Mouse (Mus musculus): ENCODE results near the gene Fxyd7.

The Fxyd7 gene

DNA sequence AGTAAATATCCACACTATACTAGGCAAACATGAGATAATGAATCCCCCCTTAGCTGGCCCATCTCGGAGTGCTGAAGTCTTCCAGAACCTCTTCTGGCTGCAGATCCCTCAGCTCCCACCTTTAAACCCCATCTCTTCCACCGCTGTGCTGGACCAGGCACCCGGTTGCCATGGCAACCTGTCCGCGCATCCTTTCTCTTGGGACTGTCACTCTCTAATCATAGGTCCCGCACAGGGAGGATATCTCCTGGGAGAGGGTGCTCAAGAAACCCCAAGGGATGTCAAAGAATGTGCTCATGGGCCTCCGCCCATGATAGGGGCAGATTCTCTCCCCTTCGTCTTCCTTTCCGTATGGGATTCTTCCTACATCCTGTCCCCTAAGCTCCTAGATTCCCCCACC is 346 bp downstream of the Fxyd7 start:
- DNase-seq (ENCODE audit: low spot score) = no peak

DNA sequence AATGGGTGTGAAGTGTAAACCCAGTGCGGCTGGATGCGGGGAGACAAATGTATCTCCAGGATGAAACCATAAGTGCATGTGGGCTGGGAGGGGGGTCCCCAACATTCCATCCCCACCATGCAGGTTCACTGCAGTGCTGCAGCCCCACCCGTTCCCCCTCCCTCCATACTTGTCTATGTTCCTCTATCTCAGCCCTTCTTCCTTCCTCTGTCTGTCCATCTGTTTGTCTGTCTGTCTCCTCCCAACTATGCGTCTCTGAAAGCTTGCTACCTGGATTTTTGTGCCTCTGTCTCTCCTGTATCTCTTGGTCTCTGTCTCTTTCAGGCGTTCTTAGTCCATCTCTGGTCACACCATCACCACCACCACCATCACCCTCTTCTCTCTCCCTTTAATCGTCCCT is 780 bp downstream of the Fxyd7 start:
- DNase-seq (ENCODE audit: low spot score) = no peak

DNA sequence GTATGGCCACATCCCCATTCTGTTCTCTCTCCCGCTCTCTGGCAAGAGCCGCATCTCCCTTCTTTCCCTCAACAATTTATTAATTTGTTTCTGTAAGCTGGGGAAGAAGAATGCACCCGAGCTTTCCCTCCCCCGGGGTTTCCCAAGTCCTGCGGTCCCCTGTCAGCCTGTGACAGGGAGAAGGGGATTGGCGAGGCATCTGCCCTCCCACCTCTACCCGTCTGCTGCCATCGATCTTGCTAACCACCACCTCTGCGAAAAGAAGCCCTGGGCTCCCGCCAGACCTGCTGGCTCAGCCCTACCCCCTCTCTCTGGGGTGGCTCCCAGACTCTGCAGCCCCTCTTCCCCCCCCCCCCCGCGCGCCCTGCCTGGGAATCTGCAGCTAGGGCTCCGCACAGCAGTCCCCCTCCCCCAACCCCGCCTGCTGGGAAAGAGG is 1.4 kb downstream of the Fxyd7 start:
- DNase-seq (ENCODE audit: low spot score) = no peak

DNA sequence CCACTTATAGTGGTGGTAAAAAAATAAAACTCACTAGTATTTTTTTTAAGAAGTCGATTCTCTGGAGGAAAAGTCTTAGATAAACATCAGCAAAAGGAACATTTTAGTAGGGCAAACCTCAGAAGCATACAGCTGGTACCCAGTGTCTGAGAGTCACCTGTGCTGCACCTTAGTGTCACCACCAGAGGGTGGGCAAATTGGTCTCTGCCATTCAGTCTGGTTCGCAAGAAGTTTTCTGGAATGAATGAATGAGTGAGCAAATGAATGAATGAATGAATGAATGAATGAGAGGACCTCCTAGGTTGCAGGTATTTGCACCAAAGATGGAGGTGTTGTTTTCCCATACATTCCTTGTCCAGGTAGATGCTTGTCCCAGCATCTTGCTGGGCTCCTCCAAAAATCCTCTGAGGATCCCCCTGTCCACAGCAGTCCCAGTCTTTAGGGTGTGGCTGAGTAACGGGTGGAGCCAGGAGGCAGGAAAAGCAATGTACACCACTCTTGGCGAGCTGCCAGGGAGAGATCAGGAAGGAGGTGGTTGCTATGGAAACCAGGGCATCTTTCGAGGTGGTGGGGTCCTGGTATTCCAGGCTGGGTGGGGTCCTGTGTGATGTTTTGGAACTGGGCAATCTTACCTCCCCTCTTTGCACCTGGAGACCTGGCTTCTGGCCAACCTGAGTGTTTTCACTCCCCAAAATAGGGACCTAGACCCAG is 2.0 kb downstream of the Fxyd7 start:
- DNase-seq (ENCODE audit: low spot score) = no peak

DNA sequence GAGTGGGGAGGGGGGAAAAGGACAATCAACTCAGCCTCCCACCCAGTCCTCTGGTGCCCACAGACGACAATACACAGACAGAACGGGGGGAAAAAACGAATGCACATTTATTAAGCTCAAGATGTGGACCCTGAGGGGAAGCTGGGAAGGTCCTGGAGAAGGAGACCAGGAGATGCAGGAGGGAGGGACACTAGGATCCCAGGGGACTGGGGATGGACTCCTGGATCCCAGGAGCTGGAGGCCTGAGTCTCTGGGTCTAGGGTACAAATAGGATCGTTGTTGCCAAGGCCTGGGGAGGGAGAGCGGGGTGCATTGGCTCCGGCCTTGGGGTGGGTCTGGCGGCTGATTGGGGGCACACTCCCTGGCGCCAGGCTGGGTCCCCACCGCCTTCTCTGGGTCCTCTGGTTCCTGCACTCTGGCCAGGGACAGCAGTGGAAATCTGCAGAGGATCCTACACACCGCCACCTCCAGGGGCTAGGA is 8.8 kb downstream of the Fxyd7 start, which contains the start of gene Fxyd5:
Fxyd5 (minus strand) TSS at position 51 of the 480 bp plus-strand sequence.
- DNase-seq (ENCODE audit: low spot score) = no peak

DNA sequence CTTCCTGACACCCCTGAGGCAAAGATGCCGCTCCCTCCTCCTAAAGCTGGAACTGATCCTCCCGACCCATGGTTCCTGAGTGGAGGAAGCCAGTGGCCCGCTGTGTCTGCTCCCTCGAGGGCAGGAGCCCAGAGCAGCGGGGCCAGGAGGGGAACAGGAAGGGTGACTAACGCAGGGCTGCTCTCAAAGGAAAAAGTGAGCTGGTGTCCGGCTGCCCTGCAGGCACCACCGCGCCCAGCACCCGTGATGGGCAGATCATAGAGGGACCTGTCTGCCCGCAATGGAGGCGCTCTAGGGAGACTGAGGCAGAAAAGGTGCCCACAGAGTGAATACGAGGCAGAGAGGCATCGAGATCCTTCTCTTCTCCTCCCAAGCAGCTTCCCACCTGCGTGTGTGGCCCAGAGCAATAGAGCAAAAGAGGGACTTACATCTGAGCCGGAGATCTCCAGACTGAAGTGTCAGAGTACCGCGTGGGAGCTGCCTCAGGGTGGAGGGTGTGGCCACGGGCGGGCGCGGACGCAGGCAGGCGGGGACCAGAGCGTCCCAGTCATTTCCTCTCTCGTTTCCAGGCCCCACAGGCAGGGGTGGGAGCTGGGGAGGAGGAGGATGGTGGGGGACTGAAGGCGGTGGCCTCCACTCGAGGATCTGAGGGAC is 9.5 kb downstream of the Fxyd7 start:
- DNase-seq (ENCODE audit: low spot score) = peak; percentile 52

DNA sequence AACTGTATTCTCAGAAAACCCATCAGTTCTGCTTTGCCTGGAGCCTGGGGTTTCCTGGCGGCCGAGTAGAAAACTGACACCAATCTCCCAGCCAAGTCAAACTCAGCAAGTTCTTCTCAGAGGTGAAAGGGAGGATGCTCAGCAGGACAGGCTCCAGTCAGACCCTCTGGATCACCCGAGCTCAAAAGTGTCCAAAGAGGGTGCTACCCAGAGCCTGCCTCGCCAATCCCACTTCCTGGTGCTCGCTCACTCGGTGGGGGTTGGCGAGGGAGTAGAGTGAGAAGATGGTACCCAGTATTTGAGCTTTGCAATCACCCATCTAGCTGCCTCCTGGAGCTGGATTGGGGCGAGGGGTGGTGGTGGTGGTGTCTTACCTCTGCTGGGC is 10.3 kb downstream of the Fxyd7 start:
- no peak for DNase-seq (ENCODE audit: low spot score)

DNA sequence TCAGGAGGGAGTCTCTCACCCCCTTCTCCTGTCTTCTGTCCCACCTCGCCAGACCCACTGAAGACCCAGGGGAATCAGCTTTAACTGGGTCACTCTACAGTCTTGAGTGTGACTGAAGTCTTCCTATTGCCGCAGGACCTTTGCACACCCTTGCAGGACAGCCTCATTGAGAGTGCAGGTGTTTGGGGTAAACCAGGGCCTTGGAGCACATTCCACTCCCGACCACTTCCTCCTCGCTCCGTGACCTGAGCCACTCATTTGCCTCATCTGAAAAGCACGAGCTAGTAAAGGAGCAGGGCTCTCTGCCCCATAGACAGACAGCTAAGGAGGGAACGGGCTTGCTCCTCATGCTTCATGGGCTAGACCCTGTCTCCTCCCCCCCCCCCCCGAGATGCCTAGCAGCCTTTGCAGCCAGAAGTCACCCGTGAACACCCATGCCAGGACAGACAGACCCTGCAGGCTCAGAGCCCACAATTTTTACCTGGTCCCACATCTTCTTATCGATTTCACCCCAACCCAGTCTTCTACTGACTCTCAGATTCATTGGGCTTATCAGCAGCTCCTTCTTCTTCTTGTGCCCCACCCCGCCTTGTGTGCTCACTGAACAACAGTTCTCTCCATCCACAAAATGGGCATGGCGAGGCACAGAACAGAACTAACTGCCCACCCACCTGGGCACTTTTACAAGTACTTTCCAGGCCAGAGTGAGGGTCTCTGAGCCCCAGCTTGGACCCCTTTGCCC is 10.8 kb downstream of the Fxyd7 start:
- DNase-seq (ENCODE audit: low spot score) = no peak

DNA sequence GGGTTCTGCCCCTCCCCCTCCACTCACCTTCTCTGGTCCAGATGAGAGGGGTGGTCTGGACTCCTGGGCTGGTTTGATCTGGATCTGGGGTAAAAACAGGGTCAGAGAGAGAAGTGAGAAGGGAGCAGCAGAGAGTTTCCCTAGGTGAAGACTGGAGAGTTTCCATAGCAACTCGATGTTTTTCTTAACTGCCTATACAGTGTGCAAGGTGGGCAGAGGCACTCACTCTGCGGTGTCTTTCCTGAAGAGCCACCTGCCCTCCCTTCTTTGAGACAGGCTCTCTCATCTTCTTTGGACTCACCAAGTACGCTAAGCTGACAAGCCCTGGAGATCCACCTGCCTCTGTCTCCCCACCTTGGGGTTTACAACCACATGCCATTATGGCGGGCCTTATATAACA is 12.3 kb downstream of the Fxyd7 start:
- DNase-seq (ENCODE audit: low spot score) = no peak

DNA sequence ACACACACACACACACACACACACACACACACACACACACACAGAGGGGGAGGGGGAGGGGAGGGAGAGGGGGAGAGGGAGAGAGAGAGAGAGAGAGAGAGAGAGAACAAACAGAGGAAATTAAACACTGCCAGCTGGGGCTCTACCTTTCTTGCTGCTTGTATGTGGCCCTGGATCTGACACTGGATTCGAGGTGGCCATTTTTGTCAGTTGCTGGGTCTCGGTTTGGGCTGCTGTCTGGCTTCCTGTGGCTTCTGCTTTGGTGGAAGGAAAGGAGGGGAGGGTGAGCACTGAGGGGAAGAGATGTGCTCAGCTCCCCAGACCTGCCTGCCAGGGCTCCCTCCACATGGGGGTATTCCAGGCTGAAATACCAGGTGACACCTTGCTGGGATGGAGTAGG is 13.6 kb downstream of the Fxyd7 start:
- no peak for DNase-seq (ENCODE audit: low spot score)

DNA sequence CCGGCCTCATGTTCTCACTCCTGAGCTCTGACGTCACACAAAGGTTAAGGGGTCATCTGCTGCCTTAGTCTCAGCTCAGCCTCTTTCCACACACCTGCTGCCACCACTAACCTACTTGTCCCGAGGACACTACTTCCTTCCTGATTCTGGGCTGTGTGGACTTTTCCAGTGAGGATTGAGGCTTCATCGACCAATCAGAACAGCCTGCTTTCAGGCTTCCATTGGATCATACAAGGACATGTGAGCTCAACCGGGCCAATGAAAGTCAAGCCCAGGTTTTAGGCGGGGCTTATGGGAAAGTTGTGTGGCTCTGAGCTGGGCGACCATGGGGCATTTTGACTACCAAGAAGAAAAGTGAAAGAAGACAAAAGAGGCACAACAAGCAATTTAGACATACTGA is 14.3 kb downstream of the Fxyd7 start:
- DNase-seq (ENCODE audit: low spot score) = no peak

DNA sequence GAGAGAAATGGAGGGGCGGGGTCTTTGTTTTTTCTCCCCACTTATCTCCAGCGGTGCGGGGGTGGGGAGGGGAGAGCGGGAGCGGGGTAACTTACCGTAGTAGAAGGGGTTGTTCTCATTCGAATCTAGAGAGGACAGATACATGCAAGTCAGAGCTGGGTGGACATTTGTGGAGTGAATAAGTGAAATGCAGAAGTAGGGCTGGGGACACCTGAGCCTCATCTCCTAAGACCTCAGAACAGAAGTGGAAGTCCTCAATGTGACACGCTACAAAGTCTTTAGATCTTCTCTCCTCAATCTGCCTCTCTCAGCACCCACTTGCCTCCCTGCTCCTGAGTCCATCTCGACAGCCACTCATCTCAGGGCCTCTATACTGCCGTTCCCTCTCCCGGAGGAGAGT is 16.0 kb downstream of the Fxyd7 start:
- DNase-seq (ENCODE audit: low spot score) = no peak

DNA sequence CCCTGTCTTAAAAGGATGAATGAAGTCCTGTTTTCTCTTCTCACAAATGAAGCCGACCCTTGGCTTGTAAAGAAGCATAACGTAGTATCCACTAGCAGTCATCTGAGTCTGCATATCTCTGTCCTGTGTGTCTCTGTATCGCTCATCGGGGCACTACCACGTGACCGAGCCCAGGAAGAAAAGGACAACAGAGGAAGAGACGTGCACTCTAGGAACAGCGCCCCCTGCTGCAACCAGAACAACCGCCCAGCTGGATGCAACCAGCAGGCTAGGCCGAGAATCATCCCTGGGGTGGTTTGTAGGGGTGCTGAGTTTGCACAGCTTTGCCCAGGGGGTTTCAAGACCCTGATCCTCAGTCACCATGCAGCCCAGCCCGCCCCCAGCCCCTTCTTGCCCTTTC is 16.5 kb downstream of the Fxyd7 start:
- no peak for DNase-seq (ENCODE audit: low spot score)

DNA sequence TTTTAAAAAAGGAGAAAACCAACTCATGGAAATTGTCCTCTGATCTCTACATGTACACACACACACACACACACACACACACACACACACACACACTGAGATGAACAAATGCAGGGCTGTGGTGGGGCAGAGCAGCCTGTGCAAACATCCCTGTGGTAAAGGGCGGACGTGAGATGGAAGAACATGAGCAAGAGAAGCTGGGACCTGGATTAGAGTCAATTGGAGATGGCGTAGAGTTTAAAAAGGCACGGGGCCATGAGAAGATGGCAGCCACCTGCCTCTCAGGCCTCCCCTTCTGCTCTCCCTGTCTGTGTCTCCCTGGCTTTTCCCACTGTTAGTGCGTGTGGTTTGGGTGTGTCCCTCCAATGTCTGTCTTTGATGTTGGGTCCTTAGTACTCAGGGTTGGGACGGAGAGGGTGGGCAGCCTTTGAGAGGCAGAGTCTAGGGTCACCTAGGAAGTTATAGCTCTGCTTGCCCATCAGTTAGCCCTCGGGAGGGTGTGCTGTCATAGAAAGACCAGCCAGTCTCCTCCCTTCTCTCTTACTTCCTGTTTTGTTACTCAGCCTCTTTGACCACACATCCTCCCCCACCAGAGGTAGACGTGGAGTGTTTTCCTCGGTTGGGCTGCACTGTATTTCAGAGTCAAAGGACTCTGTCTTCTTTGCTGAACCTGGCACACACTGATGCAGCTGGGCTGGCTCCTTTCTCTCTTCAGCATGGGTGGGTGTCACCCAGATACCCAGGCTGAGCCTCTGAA is 17.7 kb downstream of the Fxyd7 start:
- DNase-seq (ENCODE audit: low spot score) = no peak

DNA sequence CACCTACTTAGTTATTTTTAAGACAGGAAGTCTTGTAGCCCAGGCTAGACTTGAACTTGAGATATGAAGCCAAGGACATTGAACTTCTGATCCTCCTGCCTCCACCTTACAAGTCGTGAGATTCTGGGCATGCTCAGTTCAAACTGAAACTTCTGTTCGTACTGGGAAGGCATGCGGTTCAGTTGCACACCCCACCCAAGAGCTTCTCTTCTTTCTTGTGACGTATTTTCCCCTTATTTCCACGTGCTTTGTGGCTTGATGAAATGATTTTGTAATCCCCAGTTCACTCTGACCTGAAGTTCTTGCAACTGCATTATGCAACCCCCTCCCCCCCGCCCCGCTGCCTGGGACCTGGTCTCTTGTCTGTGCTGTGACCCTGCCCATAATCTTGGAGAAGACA is 19.5 kb downstream of the Fxyd7 start:
- DNase-seq (ENCODE audit: low spot score) = no peak

DNA sequence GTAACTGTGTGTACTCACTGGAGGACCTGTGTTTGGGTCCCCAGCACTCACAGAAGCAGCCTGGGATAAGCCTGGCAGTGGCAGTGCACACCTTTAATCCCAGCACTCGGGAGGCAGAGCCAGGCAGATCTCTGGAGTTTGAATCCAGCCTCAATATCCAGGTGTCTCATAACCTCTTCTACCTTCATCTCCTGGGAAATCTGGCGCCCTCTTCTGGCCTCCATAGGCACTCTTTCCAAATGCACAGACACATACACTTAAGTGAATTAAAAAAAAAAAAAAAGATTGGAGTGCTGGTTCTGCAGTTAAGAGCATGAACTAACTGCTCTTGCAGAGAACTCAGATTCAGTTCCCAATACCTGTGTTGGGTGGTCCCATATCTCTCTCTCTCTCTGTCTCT is 20.6 kb downstream of the Fxyd7 start:
- DNase-seq (ENCODE audit: low spot score) = no peak

DNA sequence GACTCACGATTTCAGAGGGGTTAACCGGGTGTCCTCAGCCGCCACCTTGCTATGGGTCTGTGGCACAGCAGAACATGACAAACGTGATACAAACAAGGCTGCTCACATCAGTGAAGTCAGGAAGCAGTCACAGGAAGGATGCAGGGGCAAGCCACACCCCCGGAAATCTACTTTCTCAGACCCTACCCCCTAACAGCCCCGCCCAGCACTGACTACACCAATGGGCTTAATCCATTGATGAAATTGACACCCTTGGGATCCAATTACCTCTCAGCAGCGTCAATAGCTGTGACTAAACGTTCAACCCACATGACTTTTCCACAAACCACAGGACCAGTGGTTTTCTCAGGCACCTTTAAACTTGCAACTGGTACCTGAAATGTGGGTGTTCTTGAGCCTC is 22.7 kb downstream of the Fxyd7 start:
- no peak for DNase-seq (ENCODE audit: low spot score)

DNA sequence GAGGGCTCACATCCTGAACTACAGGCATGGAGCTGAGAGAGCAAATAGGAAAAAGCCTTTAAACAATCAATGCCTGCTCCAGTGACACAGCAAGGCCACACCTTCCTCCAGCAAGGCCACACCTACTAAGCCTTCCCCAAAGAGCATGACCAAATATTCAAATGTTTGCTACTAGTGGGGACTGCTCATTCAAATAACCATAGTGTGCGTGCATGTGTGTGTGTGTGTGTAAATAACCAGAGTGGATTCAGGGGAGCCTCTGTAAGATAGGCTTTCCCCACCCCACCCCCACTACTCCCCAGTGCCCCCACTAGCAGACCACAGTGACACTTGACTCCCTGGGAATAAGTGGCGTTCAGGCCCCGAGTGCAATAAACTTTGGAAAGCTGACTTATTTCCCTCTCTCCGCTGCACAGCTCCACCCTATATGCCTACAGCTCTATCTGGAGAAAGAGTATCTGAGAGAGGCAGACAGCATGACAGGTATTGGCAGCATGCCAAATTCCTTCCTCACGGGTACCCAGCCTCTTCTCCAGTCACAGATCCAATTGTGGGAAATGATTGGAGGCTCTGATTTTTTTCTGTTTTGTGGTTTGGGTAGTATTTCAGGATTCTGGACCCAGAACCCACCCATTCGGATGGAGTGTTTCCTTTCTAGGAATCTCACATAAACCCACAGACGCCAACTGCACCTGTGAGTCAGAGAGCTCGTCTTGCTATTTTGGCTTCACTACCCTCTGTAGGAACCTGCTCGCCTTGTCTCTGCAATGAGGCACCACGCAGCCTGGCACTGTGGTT is 34.0 kb downstream of the Fxyd7 start:
- DNase-seq (ENCODE audit: low spot score) = peak; percentile 38

DNA sequence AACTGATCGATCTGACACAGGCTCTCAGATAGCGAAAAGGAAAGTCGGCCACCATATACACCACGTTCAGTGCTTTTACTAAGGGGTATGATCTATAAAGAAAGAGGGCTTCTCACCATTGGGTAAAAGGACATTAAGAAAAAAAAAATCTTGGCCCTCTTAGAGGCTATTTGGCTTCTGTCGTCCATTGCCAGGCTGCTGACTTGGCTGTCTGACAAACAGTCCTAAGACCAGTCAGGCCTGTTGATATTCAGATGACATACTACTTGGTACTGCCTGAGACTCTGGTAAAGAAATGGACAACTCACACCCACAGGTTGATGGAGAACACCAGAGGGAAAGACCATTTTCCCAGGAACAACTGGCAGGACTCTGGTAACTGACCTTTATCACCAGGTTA is 38.3 kb downstream of the Fxyd7 start:
- DNase-seq (ENCODE audit: low spot score) = no peak

DNA sequence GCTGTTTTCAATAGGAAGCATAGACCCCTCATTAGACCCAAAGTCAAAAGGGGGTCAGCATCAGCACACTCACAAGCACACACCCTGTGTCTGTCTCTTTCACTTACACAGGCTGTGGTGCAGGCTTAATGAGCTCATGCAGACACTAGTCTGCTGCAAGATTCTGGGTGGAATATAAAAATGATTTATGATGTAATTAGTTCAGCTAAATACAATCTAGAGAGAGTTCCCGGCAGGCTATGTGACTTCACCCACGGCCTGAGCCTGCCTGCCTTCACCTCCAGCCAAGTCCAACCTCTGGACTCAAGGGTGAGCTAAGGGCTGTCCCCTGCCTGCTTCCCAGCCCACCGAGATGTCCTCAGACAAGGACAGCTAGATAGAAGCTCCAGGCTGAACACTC is 42.4 kb downstream of the Fxyd7 start:
- DNase-seq (ENCODE audit: low spot score) = peak; percentile 11

DNA sequence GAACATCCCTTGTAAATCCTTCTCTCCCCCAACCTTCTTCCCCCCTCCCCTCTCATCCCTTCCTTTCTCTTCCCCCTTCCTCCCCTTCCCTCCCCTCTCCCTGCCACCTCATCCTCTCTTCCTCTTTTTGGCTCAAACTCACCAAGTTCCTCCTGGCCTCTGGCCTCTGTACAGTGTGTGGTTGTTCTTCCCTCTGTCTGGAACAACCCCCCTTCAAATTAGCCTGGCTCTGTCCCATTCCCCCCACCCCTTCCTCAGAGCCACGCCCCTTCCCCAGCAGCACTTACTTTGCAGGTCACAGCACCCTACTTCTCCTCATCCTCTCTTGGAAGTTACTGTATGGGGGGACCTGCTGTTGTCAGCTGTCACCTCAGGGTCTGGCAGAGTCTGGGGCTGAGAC is 43.1 kb downstream of the Fxyd7 start:
- no peak for DNase-seq (ENCODE audit: low spot score)

DNA sequence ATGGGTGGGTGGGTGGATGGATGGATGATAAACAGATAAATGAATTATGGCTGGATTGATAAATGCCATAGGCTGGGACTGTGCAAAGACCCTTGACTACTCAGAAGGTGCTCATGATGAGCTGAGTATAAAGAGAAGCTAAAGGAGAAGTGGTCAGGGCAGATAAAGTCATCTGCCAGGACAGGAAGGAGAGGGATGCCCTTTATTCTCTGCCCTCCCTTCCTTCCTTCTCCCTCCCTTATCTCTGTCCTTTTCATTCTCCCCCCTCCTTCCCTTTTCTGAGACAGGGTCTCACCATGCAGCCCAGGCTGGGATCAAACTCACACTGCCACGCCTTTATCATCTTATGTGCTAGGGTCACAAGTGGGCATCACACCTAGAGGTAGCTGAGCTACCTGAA is 43.5 kb downstream of the Fxyd7 start:
- DNase-seq (ENCODE audit: low spot score) = no peak
